Mouse (Mus musculus) limb, embryonic 14.5 days (tissue): ENCODE results near the gene Arhgef28. TPM values are rescaled to one million over a fixed set of nuclear protein-coding genes. Genes with fewer than 3 reads are reported as not detected.

Experiments
- ATAC-seq: fragments of 200-750 bp; cut with Nextera tagmentation; 2 replicates; pipeline ENCODE4 v1.8.0; 2017; ENCODE audit warnings: low read depth, moderate number of reproducible peaks, moderate TSS enrichment; ENCODE audit not compliant: low FRiP score
- DNase-seq: peaks from one replicate; pipeline ENCODE4 v3.0.0-alpha.2; 2015; ENCODE audit warnings: low spot score
- H3K27ac ChIP-seq: fragments of 300-500 bp; sonication (generic); replicated peaks from 2 replicates; pipeline ENCODE4 v1.5.1; 2014; ENCODE audit warnings: low read depth, mild to moderate bottlenecking, low read length, moderate library complexity, mixed read lengths
- H3K27me3 ChIP-seq: fragments of 300-500 bp; sonication (generic); 2 replicates; pipeline ENCODE4 v1.6.1; 2014; ENCODE audit warnings: low read length, mixed read lengths; ENCODE audit not compliant: control insufficient read depth, insufficient read depth
- H3K36me3 ChIP-seq: fragments of 300-500 bp; sonication (generic); 2 replicates; pipeline ENCODE4 v1.6.1; 2014; ENCODE audit warnings: mild to moderate bottlenecking, low read length, moderate library complexity, mixed read lengths; ENCODE audit not compliant: control insufficient read depth, insufficient read depth
- H3K4me1 ChIP-seq: fragments of 300-500 bp; sonication (generic); 2 replicates; pipeline ENCODE4 v1.6.1; 2014; ENCODE audit warnings: antibody characterized with exemption, low read length, mixed read lengths; ENCODE audit not compliant: control insufficient read depth, insufficient read depth
- H3K4me2 ChIP-seq: fragments of 300-500 bp; sonication (generic); replicated peaks from 2 replicates; pipeline ENCODE4 v1.6.1; 2014; ENCODE audit warnings: low read depth, mild to moderate bottlenecking, low read length, moderate library complexity; ENCODE audit not compliant: severe bottlenecking
- H3K4me3 ChIP-seq: fragments of 300-500 bp; sonication (generic); replicated peaks from 2 replicates; pipeline ENCODE4 v1.5.1; 2014; ENCODE audit warnings: low read length
- H3K9ac ChIP-seq: fragments of 300-500 bp; sonication (generic); 2 replicates; pipeline ENCODE4 v1.6.1; 2014; ENCODE audit warnings: mild to moderate bottlenecking, low read depth, low read length, moderate library complexity; ENCODE audit not compliant: severe bottlenecking
- H3K9me3 ChIP-seq: fragments of 300-500 bp; sonication (generic); 2 replicates; pipeline ENCODE4 v1.6.1; 2016; ENCODE audit warnings: low read length; ENCODE audit not compliant: control insufficient read depth
- POLR2A ChIP-seq: fragments of 200-500 bp; IDR thresholded peaks from 2 replicates; pipeline ENCODE4 v1.8.0; 2012; ENCODE audit warnings: inconsistent platforms, mild to moderate bottlenecking, moderate library complexity, borderline replicate concordance; ENCODE audit not compliant: insufficient read depth, insufficient read length; ENCODE audit errors: extremely low read depth
- WGBS: fragments of 180-500 bp; shearing (Covaris S2); extraction: QIAGEN DNeasy Blood & Tissue Kit; methylation state at CpG from one replicate; pipeline ENCODE4 v1.1.7; 2014; 5-methylcytosine and 5-hydroxymethylcytosine counted together
- polyA plus RNA-seq, 2 experiments: library from polyadenylated mRNA; depleted of rRNA in 1 of 2; stranded (reverse) in 1 of 2; unstranded in 1 of 2; fragments of >200 nt; fragmentation: Nextera tagmentation in 1 of 2; extraction: Ambion mirVana in 1 of 2; gene quantifications; 2 replicates each; pipeline versions ENCODE4 v1.2.1 to v1.2.3; 2012 to 2014

Gene Arhgef28
- polyA plus RNA-seq, 2 experiments, result 8.1 to 12.9 TPM

GRCm38 (mm10) chr13:98152759-98153158 is 53.5 kb downstream of the Arhgef28 start:
- TF ChIP-seq POLR2A, result no peak
- no peak overlapping the region for H3K4me2 ChIP-seq
- no peak overlapping the region for H3K27ac ChIP-seq
- no peaks in the 10 kb centered on the region for H3K4me1 ChIP-seq
- no peaks in the 10 kb centered on the region for H3K36me3 ChIP-seq
- no peaks in the 10 kb centered on the region for H3K27me3 ChIP-seq
- DNase-seq (no peak), ATAC-seq (no peak)
- 85% methylated on average over 8 of the region's 8 CpGs for WGBS
- no peaks in the 10 kb centered on the region for H3K9me3 ChIP-seq
- H3K4me3 ChIP-seq, result no peak overlapping the region
- H3K9ac ChIP-seq, result no peak overlapping the region

GRCm38 (mm10) chr13:98147532-98147931 is 58.7 kb downstream of the Arhgef28 start:
- no peaks in the 10 kb centered on the region for H3K36me3 ChIP-seq
- no peak overlapping the region for H3K4me2 ChIP-seq
- H3K9ac ChIP-seq, result no peak overlapping the region
- no peak overlapping the region for H3K27ac ChIP-seq
- DNase-seq, result no peak
- H3K4me1 ChIP-seq, result no peaks in the 10 kb centered on the region
- no peak for TF ChIP-seq POLR2A
- H3K9me3 ChIP-seq, result no peaks in the 10 kb centered on the region
- ATAC-seq, result no peak
- H3K4me3 ChIP-seq, result no peak overlapping the region
- 82% methylated on average over 5 of the region's 5 CpGs for WGBS
- no peaks in the 10 kb centered on the region for H3K27me3 ChIP-seq

DNA sequence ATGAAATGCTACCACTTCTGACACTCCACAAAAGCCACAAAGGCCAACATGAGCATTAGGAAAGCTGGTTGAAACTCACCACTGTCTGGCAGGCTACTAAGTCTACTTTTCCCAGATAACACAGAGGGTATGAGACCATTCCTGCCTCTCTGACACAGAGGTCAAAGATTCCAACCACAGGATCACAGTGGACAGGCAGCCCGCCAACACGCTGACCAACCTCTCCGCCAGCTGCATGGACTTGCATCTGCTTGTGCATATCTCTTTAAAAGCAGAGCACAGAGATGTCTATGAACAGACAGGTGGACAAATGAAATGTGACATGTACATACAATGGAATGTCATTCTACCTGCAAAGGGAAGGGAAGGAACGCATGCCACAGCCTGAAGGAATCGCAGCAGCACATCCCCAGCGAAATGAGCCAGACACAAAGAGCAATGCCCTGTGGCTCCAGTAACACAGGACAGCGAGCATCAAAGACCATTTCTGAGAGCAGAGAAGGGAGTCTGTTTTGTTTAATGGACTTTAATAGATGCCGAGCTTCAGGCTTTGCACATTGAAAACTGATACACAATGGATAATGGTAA is 59.6 kb downstream of the Arhgef28 start:
- H3K36me3 ChIP-seq, result no peaks in the 10 kb centered on the region
- H3K4me2 ChIP-seq, result no peak overlapping the region
- no peaks in the 10 kb centered on the region for H3K9me3 ChIP-seq
- no peaks in the 10 kb centered on the region for H3K4me1 ChIP-seq
- H3K4me3 ChIP-seq, result no peak overlapping the region
- 74% methylated on average over 8 of the region's 8 CpGs for WGBS
- ATAC-seq, result no peak
- no peak overlapping the region for H3K27ac ChIP-seq
- H3K27me3 ChIP-seq, result no peaks in the 10 kb centered on the region
- no peak for DNase-seq
- no peak for TF ChIP-seq POLR2A
- H3K9ac ChIP-seq, result no peak overlapping the region

DNA sequence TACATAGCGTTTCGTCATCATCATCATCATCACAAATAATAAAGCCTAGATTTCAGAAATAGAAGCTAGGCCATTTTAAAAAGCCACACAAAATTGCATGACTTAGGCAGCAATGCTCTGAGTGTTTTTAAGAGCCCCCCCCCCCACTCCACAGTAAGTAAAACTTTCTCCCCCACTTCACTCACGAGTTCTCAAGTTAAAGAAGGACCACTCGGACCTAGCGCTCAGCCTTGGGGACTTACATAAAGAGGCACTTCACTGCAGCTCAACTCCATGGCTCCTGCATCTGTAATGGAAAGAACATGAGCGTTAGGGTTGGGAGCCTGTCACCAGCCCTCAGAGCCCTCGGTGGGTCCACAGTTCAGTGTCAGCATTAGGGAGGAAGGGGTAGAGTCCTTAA is 60.9 kb downstream of the Arhgef28 start:
- Histone ChIP-seq H3K4me3 (no peak overlapping the region), H3K27ac (no peak overlapping the region), H3K4me2 (no peak overlapping the region), H3K9me3 (no peaks in the 10 kb centered on the region), H3K4me1 (no peaks in the 10 kb centered on the region), H3K36me3 (no peaks in the 10 kb centered on the region), H3K27me3 (no peaks in the 10 kb centered on the region), H3K9ac (no peak overlapping the region)
- ATAC-seq (no peak), DNase-seq (no peak)
- no peak for TF ChIP-seq POLR2A
- 77% methylated on average over 7 of the region's 7 CpGs for WGBS

GRCm38 (mm10) chr13:98143000-98143399 is 63.2 kb downstream of the Arhgef28 start:
- no peak overlapping the region for H3K4me2 ChIP-seq
- WGBS, result 92% methylated on average over 10 of the region's 10 CpGs
- DNase-seq (no peak), ATAC-seq (no peak)
- H3K27ac ChIP-seq, result no peak overlapping the region
- H3K27me3 ChIP-seq, result no peaks in the 10 kb centered on the region
- H3K9ac ChIP-seq, result no peak overlapping the region
- H3K36me3 ChIP-seq, result no peaks in the 10 kb centered on the region
- no peak overlapping the region for H3K4me3 ChIP-seq
- no peaks in the 10 kb centered on the region for H3K9me3 ChIP-seq
- H3K4me1 ChIP-seq, result no peaks in the 10 kb centered on the region
- no peak for TF ChIP-seq POLR2A

GRCm38 (mm10) chr13:98140626-98141025 is 65.6 kb downstream of the Arhgef28 start:
- no peak overlapping the region for H3K4me2 ChIP-seq
- no peak overlapping the region for H3K9ac ChIP-seq
- no peak overlapping the region for H3K27ac ChIP-seq
- ATAC-seq, result no peak
- TF ChIP-seq POLR2A, result no peak
- no peaks in the 10 kb centered on the region for H3K36me3 ChIP-seq
- no peaks in the 10 kb centered on the region for H3K27me3 ChIP-seq
- no peak overlapping the region for H3K4me3 ChIP-seq
- no peaks in the 10 kb centered on the region for H3K9me3 ChIP-seq
- WGBS, result 83% methylated on average over 9 of the region's 9 CpGs
- peaks cover 11% of the 10 kb centered on the region for H3K4me1 ChIP-seq
- DNase-seq, result no peak
